Mouse (Mus musculus) forelimb bud, embryonic 11.5 days (tissue): ENCODE measurements around the gene Cdkl5.
A peak's percentile ranks its signal among the peaks of the same experiment; 100 is the strongest.

Source experiments
- DNase-seq: peaks from one replicate; pipeline ENCODE4 v3.0.0-alpha.2; 2012; ENCODE audit warnings: low read depth, low spot score

Gene Cdkl5

GRCm38 (mm10) chrX:160994543-160995121, at the start of gene Cdkl5:
Gene Cdkl5, minus strand, starts transcription at chrX:160994704.
- DNase-seq: peak; percentile 93

- peak; percentile 58 for DNase-seq
These were observed 38.8 kb upstream of the Cdkl5 start for GRCm38 (mm10) chrX:161033235-161033803.

GRCm38 (mm10) chrX:161032423-161032822, 37.9 kb upstream of the Cdkl5 start:
- DNase-seq: no peak

GRCm38 (mm10) chrX:161030233-161030632, 35.7 kb upstream of the Cdkl5 start:
- no peak for DNase-seq

GRCm38 (mm10) chrX:161024475-161024874, 30.0 kb upstream of the Cdkl5 start:
- DNase-seq: no peak

- DNase-seq: no peak
These were observed 27.0 kb upstream of the Cdkl5 start for GRCm38 (mm10) chrX:161021548-161021947.

- DNase-seq: no peak
These were observed 23.7 kb upstream of the Cdkl5 start for GRCm38 (mm10) chrX:161018179-161018578.

GRCm38 (mm10) chrX:161006272-161006671, 11.8 kb upstream of the Cdkl5 start:
- no peak for DNase-seq

GRCm38 (mm10) chrX:160996051-160996450, 1.5 kb upstream of the Cdkl5 start:
- no peak for DNase-seq

GRCm38 (mm10) chrX:160995131-160995667, 695 bp upstream of the Cdkl5 start:
- DNase-seq: peak; percentile 35

GRCm38 (mm10) chrX:160993749-160994539, 560 bp downstream of the Cdkl5 start:
- no peak for DNase-seq

GRCm38 (mm10) chrX:160992703-160993102, 1.8 kb downstream of the Cdkl5 start:
- DNase-seq: no peak

GRCm38 (mm10) chrX:160990276-160990675, 4.2 kb downstream of the Cdkl5 start:
- DNase-seq: no peak

GRCm38 (mm10) chrX:160977919-160978318, 16.6 kb downstream of the Cdkl5 start:
- no peak for DNase-seq

GRCm38 (mm10) chrX:160971991-160972545, 22.4 kb downstream of the Cdkl5 start:
- DNase-seq: no peak

- no peak for DNase-seq
These were observed 35.8 kb downstream of the Cdkl5 start for GRCm38 (mm10) chrX:160958593-160959131.

- DNase-seq: no peak
These were observed 44.9 kb downstream of the Cdkl5 start for GRCm38 (mm10) chrX:160949583-160949982.

GRCm38 (mm10) chrX:160944722-160945121, 49.8 kb downstream of the Cdkl5 start:
- no peak for DNase-seq

- no peak for DNase-seq
These were observed 59.0 kb downstream of the Cdkl5 start for GRCm38 (mm10) chrX:160935541-160935940.

- DNase-seq: no peak
These were observed 63.8 kb downstream of the Cdkl5 start for GRCm38 (mm10) chrX:160930656-160931055.

GRCm38 (mm10) chrX:160928870-160929269, 65.6 kb downstream of the Cdkl5 start:
- DNase-seq: no peak
